Mouse (Mus musculus) liver, embryonic 14.5 days (tissue): Measurements from ENCODE around the gene AC134908.4.

ENCODE experiments used
- CTCF ChIP-seq: IDR thresholded peaks from 2 replicates; pipeline ENCODE4 v1.5.1; 2016; ENCODE audit warnings: antibody characterized with exemption, low read depth, control low read depth
- EP300 ChIP-seq: IDR thresholded peaks from 2 replicates; pipeline ENCODE4 v1.6.1; 2016; ENCODE audit warnings: antibody characterized with exemption, low read depth

DNA sequence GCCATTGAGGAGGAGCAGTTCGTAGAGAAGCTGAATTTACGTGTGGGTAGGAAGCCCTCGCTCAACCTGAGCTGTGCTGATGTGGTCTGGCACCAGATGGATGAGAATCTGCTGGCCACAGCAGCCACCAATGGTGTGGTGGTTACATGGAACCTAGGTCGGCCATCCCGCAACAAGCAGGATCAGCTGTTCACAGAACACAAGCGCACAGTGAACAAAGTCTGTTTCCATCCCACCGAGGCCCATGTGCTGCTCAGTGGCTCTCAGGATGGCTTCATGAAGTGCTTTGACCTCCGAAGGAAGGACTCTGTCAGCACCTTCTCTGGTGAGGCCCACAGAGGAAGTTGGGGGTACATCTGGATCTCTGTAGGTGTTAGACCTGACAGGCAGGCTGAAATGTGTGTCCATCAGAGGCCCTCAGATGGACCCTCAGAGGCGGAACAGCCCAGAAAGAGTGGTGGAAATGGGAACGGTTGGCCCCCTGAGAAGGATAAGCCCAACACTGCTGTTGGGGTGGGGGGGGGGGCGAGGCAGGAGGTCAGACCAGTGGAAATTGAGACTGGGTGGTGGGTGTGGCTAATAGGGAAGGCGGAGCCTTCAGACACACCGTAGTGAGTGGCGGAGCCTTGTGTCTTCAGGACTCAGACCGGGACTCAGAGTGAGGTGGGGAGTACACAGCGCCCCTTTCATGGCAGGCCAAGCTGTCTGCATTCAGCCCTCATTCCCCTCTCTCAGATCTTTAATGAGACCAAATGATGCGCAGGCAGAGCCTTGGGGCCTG lies 29.1 kb upstream of the AC134908.4 start:
- TF ChIP-seq CTCF, result no peak
- TF ChIP-seq EP300, result no peak
